Mouse (Mus musculus): ENCODE measurements at regions not wholly inside any gene's neighbourhood (a gene's known extent, or its start where the extent isn't known, plus 50 kb on each side); places are given as distances from the start of the nearest gene placed in this dataset.

- H3K4me3 ChIP-seq (replicated peaks in 1 of 3; ENCODE audit: low read depth in 2 of 3, low read length in 2 of 3, poor library complexity in 1 of 3) = no peak overlapping the region
- no peak for DNase-seq (ENCODE audit: extremely low read depth)
- H3K9me3 ChIP-seq (replicated peaks; ENCODE audit: low read length) = no peaks in the 10 kb centered on the region
- H3K4me1 ChIP-seq (ENCODE audit: control insufficient read depth in 1 of 2, insufficient read depth in 2 of 2) = no peaks in the 10 kb centered on the region
- H3K27ac ChIP-seq (ENCODE audit: insufficient read depth, low read depth) = no peak overlapping the region
- in situ Hi-C loops (cut with MboI; ENCODE audit: low pct_ligation_motif_present, low pct_unique_long_range_greater_than_20kb, low sequenced_read_pairs) (no loop called here), dilution Hi-C loops (cut with MboI; ENCODE audit: extremely low pct_ligation_motif_present, extremely low pct_unique_long_range_greater_than_20kb, low sequenced_read_pairs) (no loop called here)
- TF ChIP-seq CTCF (conservative IDR thresholded peaks at IDR 0.05 in 1 of 2, IDR thresholded peaks at IDR 0.05 in 1 of 2; ENCODE audit: low read depth in 2 of 2, low read length in 2 of 2) = no peak
- TF ChIP-seq UBTF (IDR thresholded peaks at IDR 0.05; ENCODE audit: low read depth, low read length) = no peak
- TF ChIP-seq BHLHE40 (IDR thresholded peaks at IDR 0.05; ENCODE audit: low read depth, low read length) = no peak
- TF ChIP-seq MAFK (IDR thresholded peaks at IDR 0.05; ENCODE audit: insufficient replicate concordance, low read length) = no peak
- TF ChIP-seq KAT2A (IDR thresholded peaks at IDR 0.05; ENCODE audit: insufficient replicate concordance, low read length) = no peak
- no peak for TF ChIP-seq JUN (IDR thresholded peaks at IDR 0.05; ENCODE audit: insufficient read depth, low read depth, low read length)
- TF ChIP-seq ELF1 (IDR thresholded peaks at IDR 0.05; ENCODE audit: low read depth, low read length) = no peak
- TF ChIP-seq MEF2A (IDR thresholded peaks at IDR 0.05; ENCODE audit: borderline replicate concordance, low read depth, low read length) = no peak
- TF ChIP-seq MXI1 (IDR thresholded peaks at IDR 0.05; ENCODE audit: low read depth, low read length) = no peak
- TF ChIP-seq SMC3 (IDR thresholded peaks at IDR 0.05; ENCODE audit: low read depth, low read length) = no peak
- no peak for TF ChIP-seq JUND (conservative IDR thresholded peaks at IDR 0.05; ENCODE audit: low read depth, low read length)
- no peak for TF ChIP-seq USF1 (IDR thresholded peaks at IDR 0.05; ENCODE audit: low read depth, low read length)
- no peaks in the 10 kb centered on the region for H3K79me2 ChIP-seq (replicated peaks; ENCODE audit: control insufficient read depth, extremely low read depth, insufficient read depth, poor library complexity, severe bottlenecking)
- H3K36me3 ChIP-seq (replicated peaks in 1 of 2; ENCODE audit: control insufficient read depth in 1 of 2, insufficient read depth in 1 of 2, low read length in 1 of 2) = no peaks in the 10 kb centered on the region
- no peak overlapping the region for H3K4me2 ChIP-seq (ENCODE audit: insufficient read depth, low read depth, poor library complexity, severe bottlenecking)
- H3K27me3 ChIP-seq (replicated peaks) = no peaks in the 10 kb centered on the region
- H3K9ac ChIP-seq (ENCODE audit: insufficient read depth, low read depth) = no peak overlapping the region
These were observed 66.4 kb upstream of the Arhgap32 start for GRCm38 (mm10) chr9:32049546-32049945.

DNA sequence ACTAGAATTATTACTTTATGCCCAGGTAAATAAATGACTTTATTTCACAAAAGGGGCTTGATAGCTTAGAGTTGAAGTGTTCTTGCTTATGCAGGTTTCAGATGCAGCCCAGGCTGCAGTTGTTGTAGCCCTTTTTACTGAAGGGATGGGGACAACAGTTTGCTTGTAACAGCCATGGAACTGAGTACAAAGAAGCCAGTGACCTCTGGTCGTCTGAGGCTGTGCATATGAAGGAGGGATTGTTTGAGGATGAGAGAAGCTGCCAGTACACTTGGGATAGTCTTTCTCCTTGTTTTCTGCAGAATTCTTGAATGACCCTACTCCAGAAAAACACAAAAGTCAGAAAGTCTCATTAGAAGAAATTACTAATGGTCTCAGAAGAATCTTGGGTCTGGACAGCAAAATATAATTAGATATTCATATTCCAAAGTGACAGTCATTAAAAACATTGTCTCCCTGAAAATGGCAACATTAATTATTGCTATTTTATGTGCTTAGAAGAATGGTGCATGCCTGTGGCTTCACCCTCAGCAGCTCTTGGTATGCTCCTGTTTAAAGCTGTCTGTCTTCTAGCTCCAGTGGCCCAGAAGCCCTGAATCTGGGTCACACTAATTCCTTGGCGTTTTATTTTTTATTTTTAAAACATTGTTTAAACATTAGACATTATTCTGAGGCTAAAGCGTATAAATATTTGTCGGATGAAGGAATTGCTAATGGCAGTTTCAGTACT, 61.9 kb upstream of the Arhgap32 start:
- H3K36me3 ChIP-seq (replicated peaks in 1 of 2; ENCODE audit: control insufficient read depth in 1 of 2, insufficient read depth in 1 of 2, low read length in 1 of 2) = no peaks in the 10 kb centered on the region
- no peak for DNase-seq (ENCODE audit: extremely low read depth)
- no peak overlapping the region for H3K4me3 ChIP-seq (replicated peaks in 1 of 3; ENCODE audit: low read depth in 2 of 3, low read length in 2 of 3, poor library complexity in 1 of 3)
- in situ Hi-C loops (cut with MboI; ENCODE audit: low pct_ligation_motif_present, low pct_unique_long_range_greater_than_20kb, low sequenced_read_pairs) (no loop called here), dilution Hi-C loops (cut with MboI; ENCODE audit: extremely low pct_ligation_motif_present, extremely low pct_unique_long_range_greater_than_20kb, low sequenced_read_pairs) (no loop called here)
- no peaks in the 10 kb centered on the region for H3K9me3 ChIP-seq (replicated peaks; ENCODE audit: low read length)
- no peak overlapping the region for H3K27ac ChIP-seq (ENCODE audit: insufficient read depth, low read depth)
- H3K79me2 ChIP-seq (replicated peaks; ENCODE audit: control insufficient read depth, extremely low read depth, insufficient read depth, poor library complexity, severe bottlenecking) = no peaks in the 10 kb centered on the region
- H3K27me3 ChIP-seq (replicated peaks) = no peaks in the 10 kb centered on the region
- H3K4me2 ChIP-seq (ENCODE audit: insufficient read depth, low read depth, poor library complexity, severe bottlenecking) = no peak overlapping the region
- no peaks in the 10 kb centered on the region for H3K4me1 ChIP-seq (ENCODE audit: control insufficient read depth in 1 of 2, insufficient read depth in 2 of 2)
- no peak overlapping the region for H3K9ac ChIP-seq (ENCODE audit: insufficient read depth, low read depth)
- TF ChIP-seq USF1 (IDR thresholded peaks at IDR 0.05; ENCODE audit: low read depth, low read length) = no peak
- no peak for TF ChIP-seq MAFK (IDR thresholded peaks at IDR 0.05; ENCODE audit: insufficient replicate concordance, low read length)
- TF ChIP-seq MEF2A (IDR thresholded peaks at IDR 0.05; ENCODE audit: borderline replicate concordance, low read depth, low read length) = no peak
- TF ChIP-seq ZMIZ1 (IDR thresholded peaks at IDR 0.05; ENCODE audit: low read depth, low read length) = no peak
- no peak for TF ChIP-seq PAX5 (IDR thresholded peaks at IDR 0.05; ENCODE audit: low read length)
- TF ChIP-seq BHLHE40 (IDR thresholded peaks at IDR 0.05; ENCODE audit: low read depth, low read length) = no peak
- no peak for TF ChIP-seq KAT2A (IDR thresholded peaks at IDR 0.05; ENCODE audit: insufficient replicate concordance, low read length)
- no peak for TF ChIP-seq MAX (IDR thresholded peaks at IDR 0.05; ENCODE audit: low read length)
